Mouse (Mus musculus) G1E (cell line): ENCODE results near the gene Ctse. TPM values are rescaled to one million over a fixed set of nuclear protein-coding genes. Genes with fewer than 3 reads are reported as not detected.

ENCODE experiments used
- ATAC-seq: 2 replicates; pipeline ENCODE4 v1.8.0; 2016; ENCODE audit warnings: mild to moderate bottlenecking; ENCODE audit not compliant: insufficient number of reproducible peaks, poor library complexity, low FRiP score, severe bottlenecking; ENCODE audit errors: extremely low read depth
- DNase-seq: peaks from one replicate; pipeline ENCODE4 v3.0.0; 2012; ENCODE audit warnings: low spot score
- H3K27me3 ChIP-seq: 2 replicates; pipeline ENCODE4 v1.6.1; 2012; ENCODE audit warnings: mild to moderate bottlenecking, low read length, inconsistent platforms; ENCODE audit not compliant: insufficient read depth
- H3K36me3 ChIP-seq: replicated peaks from 2 replicates; pipeline ENCODE3; 2012; ENCODE audit warnings: mild to moderate bottlenecking, inconsistent platforms
- H3K4me1 ChIP-seq: 2 replicates; pipeline ENCODE4 v1.6.1; 2012; ENCODE audit warnings: low read depth, low read length, inconsistent platforms, mixed read lengths; ENCODE audit not compliant: insufficient read depth
- H3K4me3 ChIP-seq: 2 replicates; pipeline ENCODE4 v1.5.1; 2012; ENCODE audit warnings: low read depth, mild to moderate bottlenecking, inconsistent platforms, low read length, moderate library complexity, mixed read lengths
- H3K9me3 ChIP-seq: replicated peaks from 2 replicates; pipeline ENCODE4 v1.6.1; 2012; ENCODE audit warnings: inconsistent platforms
- CTCF ChIP-seq: IDR thresholded peaks from 2 replicates; pipeline ENCODE4 v1.5.1; 2012; ENCODE audit warnings: low read depth, low read length, inconsistent platforms, mixed read lengths
- GATA1 ChIP-seq: IDR thresholded peaks from 2 replicates; pipeline ENCODE4 v1.6.1; 2012; ENCODE audit warnings: borderline replicate concordance, low read length, inconsistent platforms, mixed read lengths
- GATA2 ChIP-seq: IDR thresholded peaks from 2 replicates; pipeline ENCODE4 v1.6.1; 2012; ENCODE audit warnings: low read depth, low read length, inconsistent platforms, borderline replicate concordance
- POLR2AphosphoS5 ChIP-seq: IDR thresholded peaks from 2 replicates; pipeline ENCODE4 v1.6.1; 2012; ENCODE audit warnings: low read depth, low read length, inconsistent platforms; ENCODE audit not compliant: insufficient replicate concordance
- TAL1 ChIP-seq: conservative IDR thresholded peaks from 2 replicates; pipeline ENCODE4 v1.6.1; 2012; ENCODE audit warnings: low read depth, low read length, inconsistent platforms, mixed read lengths
- polyA plus RNA-seq: library from polyadenylated mRNA; stranded (reverse); fragments of >175 nt; gene quantifications from 2 replicates; pipeline ENCODE4 v1.2.3, GENCODE M21; 2012
- total RNA-seq, 2 experiments: library from RNA; stranded (forward) in 1 of 2; stranded (reverse) in 1 of 2; fragments of 200-1000 nt in 1 of 2; fragments of >200 nt in 1 of 2; fragmentation: Nextera tagmentation in 1 of 2; gene quantifications; 2 replicates each; pipeline ENCODE4 v1.2.3; 2014 to 2017

The Ctse gene
- 1,974 and 2,087 TPM in 2 replicates for total RNA-seq (2014; fragmentation: Nextera tagmentation)
- total RNA-seq (2017), result 482 and 539 TPM in 2 replicates
- polyA plus RNA-seq, result 163 and 246 TPM in 2 replicates

DNA sequence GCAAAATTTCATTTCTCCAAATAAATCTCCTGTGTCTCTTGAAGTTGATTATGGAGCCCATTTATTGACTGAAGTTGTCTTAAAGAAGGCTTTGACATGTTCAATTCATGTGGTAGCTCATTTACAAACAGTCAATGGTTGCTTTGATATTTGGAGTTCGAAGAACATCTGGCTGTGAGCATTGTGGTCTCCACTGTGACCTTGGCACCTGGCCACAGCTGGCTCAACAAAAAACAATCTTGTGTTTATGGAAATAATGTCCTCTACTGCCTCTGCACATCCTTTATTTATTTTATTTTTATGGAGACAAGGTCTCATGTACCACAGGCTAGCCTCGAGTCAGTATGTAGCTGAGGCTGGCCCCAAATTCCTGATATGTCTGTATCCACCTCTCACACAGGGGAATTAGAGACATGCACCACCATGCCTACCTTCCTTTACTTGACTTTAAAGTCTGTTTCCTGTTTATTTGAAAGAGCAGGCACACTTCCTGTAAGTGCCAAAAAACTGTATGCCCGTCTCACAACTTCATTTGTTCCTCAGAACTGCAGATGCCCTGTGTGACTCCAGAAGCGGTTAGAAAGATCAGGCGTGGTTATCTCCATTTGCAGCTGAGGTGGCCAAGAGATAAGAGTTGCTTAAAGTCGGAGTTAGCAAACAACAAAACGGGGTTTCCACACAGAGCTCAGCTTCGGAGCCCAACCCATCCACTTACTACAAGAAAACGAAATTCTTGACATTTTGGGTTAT, at the start of gene Ctse:
Gene Ctse (plus strand): TSS at position 516 of the 750 bp plus-strand sequence.
- DNase-seq, result peak; percentile 72
- H3K27me3 ChIP-seq, result no peaks in the 10 kb centered on the region
- peaks cover 4% of the 10 kb centered on the region for H3K36me3 ChIP-seq
- TF ChIP-seq POLR2AphosphoS5 (peak; percentile 43; the same call in 1 of the 2 replicates), CTCF (no peak), TAL1 (peak; percentile 97), GATA1 (no peak), GATA2 (peak; percentile 88; the same call in 1 of the 2 replicates)
- peak; percentile 94 for ATAC-seq
- H3K4me1 ChIP-seq, result peaks cover 56% of the 10 kb centered on the region
- H3K4me3 ChIP-seq, result peak within 1 kb of the TSS; percentile 70
- no peaks in the 10 kb centered on the region for H3K9me3 ChIP-seq

DNA sequence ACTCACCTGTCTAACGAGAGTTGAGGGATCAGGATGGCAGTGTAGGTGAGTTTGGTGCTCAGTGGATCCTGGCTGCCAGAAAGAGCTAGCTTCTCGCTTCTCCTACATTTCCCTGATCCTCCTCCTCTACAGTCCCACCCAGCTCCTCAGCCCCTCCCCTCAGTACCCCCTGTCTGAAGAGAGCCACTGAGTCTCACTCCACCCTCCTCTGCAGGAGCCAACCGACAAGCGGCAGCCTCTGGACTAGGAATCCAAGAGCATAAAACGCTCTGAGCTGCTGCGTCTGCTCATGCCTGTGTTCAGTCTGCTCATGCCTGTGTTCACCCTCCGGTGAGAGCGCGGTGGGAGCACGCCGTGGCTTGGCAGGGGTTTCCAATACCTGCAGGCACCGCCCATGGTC, 39.2 kb upstream of the Ctse start, which contains the start of gene Avpr1b:
Gene Avpr1b (plus strand): TSS at position 335 of the 400 bp plus-strand sequence.
- peaks cover 19% of the 10 kb centered on the region for H3K4me1 ChIP-seq
- H3K9me3 ChIP-seq, result no peaks in the 10 kb centered on the region
- ATAC-seq (no peak), DNase-seq (no peak)
- H3K4me3 ChIP-seq, result no peak within 1 kb of the TSS
- no peaks in the 10 kb centered on the region for H3K36me3 ChIP-seq
- H3K27me3 ChIP-seq, result peaks cover 77% of the 10 kb centered on the region
- no peak for TF ChIP-seq TAL1
- TF ChIP-seq GATA2, result no peak
- no peak for TF ChIP-seq CTCF
- no peak for TF ChIP-seq POLR2AphosphoS5
- TF ChIP-seq GATA1, result no peak

DNA sequence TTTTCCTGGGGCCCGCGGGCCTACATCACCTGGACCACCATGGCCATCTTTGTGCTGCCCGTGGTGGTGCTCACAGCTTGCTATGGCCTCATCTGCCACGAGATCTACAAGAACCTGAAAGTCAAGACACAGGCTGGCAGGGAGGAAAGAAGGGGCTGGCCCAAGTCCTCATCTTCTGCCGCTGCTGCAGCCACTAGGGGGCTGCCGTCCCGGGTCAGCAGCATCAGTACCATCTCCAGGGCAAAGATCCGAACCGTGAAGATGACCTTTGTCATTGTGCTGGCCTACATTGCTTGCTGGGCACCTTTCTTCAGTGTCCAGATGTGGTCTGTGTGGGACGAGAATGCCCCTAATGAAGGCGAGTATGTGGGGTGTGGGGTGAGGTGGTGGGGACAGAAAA, 37.8 kb upstream of the Ctse start:
- ATAC-seq, result no peak
- DNase-seq, result no peak
- TF ChIP-seq CTCF (no peak), GATA2 (no peak), GATA1 (no peak), POLR2AphosphoS5 (no peak)
- Histone ChIP-seq H3K36me3 (no peaks in the 10 kb centered on the region), H3K4me1 (peaks cover 19% of the 10 kb centered on the region), H3K9me3 (no peaks in the 10 kb centered on the region), H3K4me3 (no peak overlapping the region), H3K27me3 (peaks cover 71% of the 10 kb centered on the region)

DNA sequence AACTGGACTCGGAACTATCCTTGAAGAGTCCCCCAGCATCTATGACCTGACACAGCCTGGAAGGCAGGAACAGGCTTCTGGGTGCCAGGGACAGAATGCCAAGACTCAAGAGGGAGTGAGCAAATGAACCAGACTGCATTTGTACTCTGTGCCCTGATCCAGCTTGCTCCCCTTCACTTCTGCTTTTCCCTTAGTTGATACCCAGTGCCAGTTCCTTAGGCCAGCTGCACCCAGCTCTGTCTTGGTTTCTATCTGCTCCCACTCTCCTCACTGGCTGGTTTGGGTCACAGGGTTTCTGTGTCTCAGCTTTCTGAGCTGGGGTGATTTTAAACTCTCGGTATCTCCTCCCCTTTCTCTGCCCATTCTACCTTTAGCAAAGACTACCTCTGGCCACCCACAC, 31.4 kb upstream of the Ctse start:
- no peak for TF ChIP-seq POLR2AphosphoS5
- TF ChIP-seq CTCF, result no peak
- no peak for TF ChIP-seq TAL1
- no peak for TF ChIP-seq GATA2
- no peak for TF ChIP-seq GATA1
- Histone ChIP-seq H3K4me1 (peaks cover 15% of the 10 kb centered on the region), H3K9me3 (no peaks in the 10 kb centered on the region), H3K27me3 (peaks cover 51% of the 10 kb centered on the region), H3K4me3 (no peak overlapping the region), H3K36me3 (no peaks in the 10 kb centered on the region)
- ATAC-seq, result no peak
- DNase-seq, result no peak

DNA sequence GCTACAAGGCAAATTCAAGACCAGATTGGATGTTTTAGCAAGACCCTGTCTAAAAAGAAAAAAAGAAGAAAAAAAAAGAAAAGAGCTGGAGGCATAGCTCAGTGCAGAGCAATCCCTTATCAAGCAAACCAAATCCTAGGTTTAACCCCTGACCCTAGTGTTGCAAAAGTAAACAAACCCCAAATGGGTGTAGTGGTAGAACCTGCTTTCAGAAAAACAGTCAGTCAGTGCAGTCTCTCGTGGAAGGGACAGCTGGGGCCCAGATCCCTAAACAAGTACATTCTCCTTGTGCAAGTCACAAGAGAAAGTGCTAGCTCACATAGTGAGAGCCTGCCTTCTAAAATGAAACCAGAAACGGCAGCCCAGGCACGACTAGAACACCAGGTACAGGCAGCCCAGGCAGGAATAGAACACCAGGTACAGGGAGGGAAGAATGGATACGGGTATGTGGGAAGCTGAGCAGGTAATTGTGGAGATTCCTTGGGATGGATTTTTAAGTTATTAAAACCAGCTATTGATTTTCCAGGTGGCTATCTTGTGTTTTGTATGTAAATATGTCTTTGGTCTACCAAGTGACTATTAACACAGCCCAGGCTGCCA, 25.4 kb upstream of the Ctse start:
- TF ChIP-seq POLR2AphosphoS5 (no peak), CTCF (no peak), GATA2 (no peak), TAL1 (no peak), GATA1 (no peak)
- H3K9me3 ChIP-seq, result no peaks in the 10 kb centered on the region
- H3K4me3 ChIP-seq, result no peak overlapping the region
- no peak for DNase-seq
- H3K27me3 ChIP-seq, result peaks cover 9% of the 10 kb centered on the region
- ATAC-seq, result no peak
- H3K36me3 ChIP-seq, result no peaks in the 10 kb centered on the region
- peaks cover 62% of the 10 kb centered on the region for H3K4me1 ChIP-seq

DNA sequence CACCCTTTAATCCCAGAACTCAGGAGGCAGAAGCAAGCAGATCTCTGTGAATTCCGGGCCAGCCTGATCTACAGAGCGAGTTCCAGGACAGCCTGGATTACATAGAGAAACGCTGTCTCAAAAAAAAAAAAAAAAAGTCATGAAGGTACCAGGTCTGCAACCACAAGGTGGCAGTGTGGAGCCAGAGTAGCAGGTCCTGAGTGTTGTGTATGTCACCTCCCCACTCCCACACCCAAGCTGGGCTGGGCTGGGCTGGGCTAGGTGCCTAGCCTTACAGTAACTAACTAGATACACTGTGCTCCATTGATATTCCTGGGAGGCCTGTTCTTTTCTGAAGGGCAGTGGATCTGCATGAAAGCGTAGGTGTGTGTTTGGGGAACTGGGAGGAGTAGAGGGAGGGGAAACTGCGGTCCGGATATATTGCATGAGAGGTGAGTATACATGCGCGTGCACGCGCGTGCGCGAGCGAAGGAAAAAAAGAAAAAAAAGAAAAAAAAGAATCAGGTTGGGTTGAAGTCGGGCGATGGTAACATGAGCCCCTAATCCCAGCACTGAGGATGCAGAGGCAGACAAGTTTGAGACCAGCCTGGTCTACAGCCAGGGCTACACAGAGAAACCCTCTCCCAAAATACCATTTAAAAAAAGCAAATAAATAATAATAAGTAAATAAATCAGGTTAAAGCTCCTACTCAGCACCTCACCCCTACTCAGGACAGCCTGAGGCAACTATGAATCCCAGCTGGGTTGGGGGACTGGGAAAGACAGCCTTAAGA, 24.6 kb upstream of the Ctse start:
- DNase-seq, result peak; percentile 73

More for the DNA sequence above, 24.6 kb upstream of the Ctse start:
- peaks cover 69% of the 10 kb centered on the region for H3K4me1 ChIP-seq
- peak; percentile 56; the same call in 1 of the 2 replicates for TF ChIP-seq CTCF
- TF ChIP-seq POLR2AphosphoS5, result no peak
- H3K27me3 ChIP-seq, result peaks cover 6% of the 10 kb centered on the region
- no peak for ATAC-seq
- H3K9me3 ChIP-seq, result no peaks in the 10 kb centered on the region
- H3K36me3 ChIP-seq, result no peaks in the 10 kb centered on the region
- H3K4me3 ChIP-seq, result no peak overlapping the region
